Mouse (Mus musculus): ENCODE results near the gene Kmt2b. TPM values are rescaled to one million over a fixed set of nuclear protein-coding genes. Genes with fewer than 3 reads are reported as not detected.

The Kmt2b gene
- polyA plus RNA-seq, 1 experiment from 2014 or later: 5.7 TPM

DNA sequence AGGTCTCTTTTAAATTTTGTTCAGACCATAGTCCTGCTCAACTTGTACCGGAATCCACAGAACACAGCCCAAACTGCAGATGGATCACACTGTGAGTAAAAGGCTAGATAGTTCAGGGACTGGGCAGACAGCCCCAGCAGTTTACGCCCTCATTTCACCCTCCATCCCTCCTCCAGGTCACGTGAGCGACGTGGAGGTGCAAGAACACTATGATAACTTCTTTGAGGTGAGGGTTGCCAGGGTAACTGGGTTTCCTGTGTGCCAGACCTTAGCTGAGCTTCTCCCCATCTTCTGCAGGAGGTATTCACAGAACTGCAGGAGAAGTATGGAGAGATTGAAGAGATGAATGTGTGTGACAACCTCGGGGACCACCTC is 24.6 kb downstream of the Kmt2b start:
- peaks cover 52% of the 10 kb centered on the region for H3K36me3 ChIP-seq
- peak overlapping the region; percentile 96 for H3K9ac ChIP-seq
- peak overlapping the region; percentile 98 for H3K27ac ChIP-seq (replicated peaks)
- peak overlapping the region; percentile 91 for H3K4me3 ChIP-seq
- H3K9me3 ChIP-seq: no peaks in the 10 kb centered on the region
- no peak for ATAC-seq (ENCODE audit: extremely low read depth, insufficient number of reproducible peaks, low FRiP score, low TSS enrichment)
- peaks cover 20% of the 10 kb centered on the region for H3K4me1 ChIP-seq
- no peaks in the 10 kb centered on the region for H3K27me3 ChIP-seq (replicated peaks)
- WGBS: 19% methylated on average over 6 of the region's 6 CpGs
- H3K4me2 ChIP-seq: peak overlapping the region; percentile 85

DNA sequence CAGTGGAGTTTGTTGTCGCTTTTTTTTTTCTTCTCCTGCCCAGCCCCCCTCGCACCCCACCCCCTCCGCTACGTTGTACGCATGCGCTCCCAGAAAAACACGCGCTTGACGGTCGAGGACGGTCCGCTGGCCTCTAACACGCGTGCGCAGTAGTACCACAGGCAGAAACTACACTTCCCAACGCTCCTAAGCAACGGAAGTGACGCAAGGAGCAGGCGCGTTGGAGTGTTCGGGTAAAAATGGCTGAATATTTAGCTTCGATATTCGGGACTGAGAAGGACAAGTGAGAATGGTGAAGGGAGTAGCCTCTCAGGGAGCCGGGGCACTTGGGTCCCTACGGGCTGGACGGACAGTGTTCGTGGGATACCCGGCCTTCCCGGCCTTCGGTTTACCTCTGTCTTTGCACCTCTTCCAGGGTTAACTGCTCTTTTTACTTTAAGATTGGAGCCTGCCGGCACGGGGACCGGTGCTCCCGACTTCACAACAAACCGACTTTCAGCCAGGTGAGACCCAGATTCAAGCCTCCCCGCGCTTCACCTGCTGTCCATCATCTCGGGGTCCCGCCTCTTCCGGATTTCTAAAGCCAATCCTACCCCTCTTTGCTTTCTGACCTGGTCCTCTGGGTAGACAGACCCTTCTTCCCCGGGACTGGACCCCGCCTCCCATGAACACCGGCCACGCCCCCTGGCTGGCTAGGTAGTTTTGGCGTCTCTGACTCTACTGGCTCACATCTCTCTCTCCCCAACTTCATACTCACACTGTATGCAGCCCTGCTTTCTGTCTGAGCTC is 25.2 kb downstream of the Kmt2b start, which contains the start of the genes U2af1l4, Gm49396 and Psenen:
Gene U2af1l4 (plus strand): TSS at position 185 of the 789 bp plus-strand sequence.
Gene Gm49396 (plus strand): TSS at position 228 of the 789 bp plus-strand sequence.
Gene Psenen (minus strand): TSS at position 511 of the 789 bp plus-strand sequence.
- no peaks in the 10 kb centered on the region for H3K27me3 ChIP-seq (replicated peaks)
- peak within 1 kb of the TSS; percentile 98 for H3K27ac ChIP-seq (replicated peaks)
- H3K9ac ChIP-seq: peak within 1 kb of the TSS; percentile 96
- H3K4me1 ChIP-seq: peaks cover 26% of the 10 kb centered on the region
- peak within 1 kb of the TSS; percentile 91 for H3K4me3 ChIP-seq
- peak; percentile 79 for ATAC-seq (ENCODE audit: extremely low read depth, insufficient number of reproducible peaks, low FRiP score, low TSS enrichment)
- peak within 1 kb of the TSS; percentile 85 for H3K4me2 ChIP-seq
- peaks cover 46% of the 10 kb centered on the region for H3K36me3 ChIP-seq
- under 1% methylated on average over 44 of the region's 45 CpGs for WGBS
- no peaks in the 10 kb centered on the region for H3K9me3 ChIP-seq

DNA sequence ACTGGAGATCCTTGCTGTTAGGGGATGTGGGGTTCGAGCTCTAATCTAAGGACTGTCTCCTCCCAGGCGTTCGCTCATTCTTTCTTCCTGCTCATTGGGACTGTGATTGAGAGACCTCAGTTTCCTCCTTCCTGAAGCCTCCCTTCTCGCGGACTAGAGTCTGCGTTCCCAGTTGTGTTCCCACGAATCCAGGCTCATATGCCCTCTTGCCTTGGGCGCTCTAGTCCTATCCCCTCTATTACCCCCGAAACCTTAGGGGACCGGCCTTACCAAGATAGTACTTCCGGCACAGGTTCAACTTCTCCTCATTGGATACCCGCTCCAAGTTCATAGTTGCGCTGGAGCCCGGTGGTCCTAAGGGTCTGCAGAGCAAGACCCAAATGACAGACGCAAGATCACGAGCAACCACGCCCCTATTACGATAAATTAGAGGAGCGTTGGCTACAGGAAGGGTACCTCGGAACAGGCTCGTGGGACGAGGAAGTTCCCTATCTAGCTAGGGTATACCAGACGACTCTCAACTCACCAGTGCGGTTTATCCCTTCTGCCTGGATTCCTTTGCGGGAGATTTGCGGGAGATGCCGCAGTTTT is 25.9 kb downstream of the Kmt2b start:
- WGBS: under 1% methylated on average over 27 of the region's 27 CpGs
- Histone ChIP-seq H3K27ac (replicated peaks) (peak overlapping the region; percentile 98), H3K4me2 (peak overlapping the region; percentile 85), H3K9me3 (no peaks in the 10 kb centered on the region), H3K9ac (peak overlapping the region; percentile 87), H3K4me3 (peak overlapping the region; percentile 91), H3K36me3 (peaks cover 43% of the 10 kb centered on the region), H3K4me1 (peaks cover 33% of the 10 kb centered on the region), H3K27me3 (replicated peaks) (no peaks in the 10 kb centered on the region)
- ATAC-seq (ENCODE audit: extremely low read depth, insufficient number of reproducible peaks, low FRiP score, low TSS enrichment): no peak

DNA sequence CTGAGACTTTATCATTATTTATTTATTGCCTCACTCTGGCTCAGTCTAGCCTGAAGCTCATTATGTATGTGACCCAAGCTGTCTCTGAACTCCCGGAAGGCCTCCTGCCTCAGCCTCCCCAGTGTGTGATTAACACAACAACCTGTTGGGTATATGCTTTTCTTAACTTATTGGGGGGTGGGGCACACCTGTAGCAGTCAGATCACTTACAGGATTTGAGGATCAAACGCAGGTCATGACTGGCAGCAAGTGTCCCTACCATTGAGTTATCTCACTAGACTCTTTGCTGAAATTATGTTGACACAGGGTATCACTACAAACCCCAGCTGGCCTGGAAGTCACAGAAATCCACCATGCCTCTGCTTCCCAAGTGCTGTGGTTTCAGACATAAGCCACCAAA is 28.2 kb downstream of the Kmt2b start:
- Histone ChIP-seq H3K36me3 (peaks cover 43% of the 10 kb centered on the region), H3K4me1 (peaks cover 33% of the 10 kb centered on the region), H3K9ac (peak overlapping the region; percentile 72), H3K27ac (replicated peaks) (no peak overlapping the region; the same call in 1 of the 2 replicates), H3K9me3 (no peaks in the 10 kb centered on the region), H3K4me3 (peak overlapping the region; percentile 72), H3K27me3 (replicated peaks) (no peaks in the 10 kb centered on the region), H3K4me2 (peak overlapping the region; percentile 98)
- no peak for ATAC-seq (ENCODE audit: extremely low read depth, insufficient number of reproducible peaks, low FRiP score, low TSS enrichment)
- WGBS: 64% methylated on average over 2 of the region's 2 CpGs

DNA sequence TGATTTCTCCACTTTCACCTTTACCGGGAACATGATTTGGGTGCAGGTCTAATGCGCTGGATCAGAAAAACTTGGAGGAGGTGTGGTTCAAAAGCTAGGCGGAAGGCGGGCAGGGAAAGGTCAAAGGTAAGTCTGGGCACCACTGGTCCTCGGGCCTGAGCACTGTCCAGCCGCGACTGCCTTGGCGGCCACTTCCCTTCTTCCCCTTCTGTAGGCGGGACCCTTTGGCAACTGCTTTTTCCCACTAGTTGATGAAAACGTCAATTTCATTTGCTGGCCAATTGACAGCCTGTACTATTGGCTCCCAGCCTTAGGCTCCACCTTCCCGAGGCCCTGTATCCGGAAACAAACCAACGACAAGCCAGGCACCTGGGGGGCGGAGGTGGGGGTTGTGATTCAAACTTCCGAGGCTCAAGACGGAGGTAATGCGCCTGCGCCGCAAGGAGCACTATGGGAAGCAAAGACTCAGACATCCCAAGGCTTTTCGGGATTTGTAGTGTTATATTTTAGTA is 29.0 kb downstream of the Kmt2b start, which contains the start of gene Lin37:
Gene Lin37 (minus strand): TSS at position 396 of the 512 bp plus-strand sequence.
- peak within 1 kb of the TSS; percentile 61 for H3K27ac ChIP-seq (replicated peaks)
- WGBS: under 1% methylated on average over 20 of the region's 20 CpGs
- H3K36me3 ChIP-seq: peaks cover 45% of the 10 kb centered on the region
- H3K4me3 ChIP-seq: peak within 1 kb of the TSS; percentile 72
- no peaks in the 10 kb centered on the region for H3K9me3 ChIP-seq
- H3K9ac ChIP-seq: peak within 1 kb of the TSS; percentile 90
- H3K4me2 ChIP-seq: peak within 1 kb of the TSS; percentile 98
- no peaks in the 10 kb centered on the region for H3K27me3 ChIP-seq (replicated peaks)
- peaks cover 33% of the 10 kb centered on the region for H3K4me1 ChIP-seq
- peak; percentile 61 for ATAC-seq (ENCODE audit: extremely low read depth, insufficient number of reproducible peaks, low FRiP score, low TSS enrichment)

DNA sequence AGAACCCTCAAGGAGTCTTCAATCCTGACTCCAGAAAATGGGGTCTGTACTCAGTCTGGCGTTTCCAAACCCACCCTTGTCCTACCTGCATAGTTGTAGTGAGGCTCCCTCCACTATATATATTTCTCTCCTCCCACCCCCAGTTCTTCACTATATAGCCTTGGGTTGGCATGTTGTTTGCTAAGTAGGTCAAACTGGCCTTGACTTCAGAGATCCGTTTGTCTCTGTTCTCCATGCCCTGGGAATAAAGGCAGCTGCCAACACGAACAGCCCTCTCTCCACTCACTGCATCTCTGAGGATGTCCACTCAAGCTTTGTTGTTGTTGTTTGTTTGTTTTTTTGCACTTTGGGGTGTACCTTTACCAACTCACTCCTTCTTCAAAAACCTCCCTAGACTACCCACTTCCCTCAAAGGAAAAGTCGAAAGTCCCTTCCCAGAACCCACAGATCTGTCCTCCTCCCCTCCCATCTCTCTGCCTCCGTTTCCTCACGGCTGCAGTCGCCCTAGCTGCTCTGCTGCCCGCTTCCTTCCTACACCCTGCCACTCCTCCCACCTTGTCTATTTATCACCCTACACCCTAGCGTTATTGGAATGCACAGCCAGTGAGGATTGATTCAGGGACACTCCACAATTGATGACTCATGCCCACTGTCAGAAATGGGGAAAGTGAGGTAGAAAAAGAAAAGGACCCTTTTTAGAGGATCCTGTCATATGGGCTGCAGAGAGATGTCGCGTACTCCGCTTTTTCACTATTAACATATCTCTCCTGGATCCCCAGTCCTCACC is 29.7 kb downstream of the Kmt2b start:
- no peak for ATAC-seq (ENCODE audit: extremely low read depth, insufficient number of reproducible peaks, low FRiP score, low TSS enrichment)
- Histone ChIP-seq H3K9ac (peak overlapping the region; percentile 90), H3K36me3 (peaks cover 45% of the 10 kb centered on the region), H3K4me2 (peak overlapping the region; percentile 98), H3K27ac (replicated peaks) (peak overlapping the region; percentile 61), H3K4me3 (peak overlapping the region; percentile 72), H3K4me1 (peaks cover 30% of the 10 kb centered on the region), H3K27me3 (replicated peaks) (no peaks in the 10 kb centered on the region), H3K9me3 (no peaks in the 10 kb centered on the region)
- WGBS: 13% methylated on average over 12 of the region's 12 CpGs

DNA sequence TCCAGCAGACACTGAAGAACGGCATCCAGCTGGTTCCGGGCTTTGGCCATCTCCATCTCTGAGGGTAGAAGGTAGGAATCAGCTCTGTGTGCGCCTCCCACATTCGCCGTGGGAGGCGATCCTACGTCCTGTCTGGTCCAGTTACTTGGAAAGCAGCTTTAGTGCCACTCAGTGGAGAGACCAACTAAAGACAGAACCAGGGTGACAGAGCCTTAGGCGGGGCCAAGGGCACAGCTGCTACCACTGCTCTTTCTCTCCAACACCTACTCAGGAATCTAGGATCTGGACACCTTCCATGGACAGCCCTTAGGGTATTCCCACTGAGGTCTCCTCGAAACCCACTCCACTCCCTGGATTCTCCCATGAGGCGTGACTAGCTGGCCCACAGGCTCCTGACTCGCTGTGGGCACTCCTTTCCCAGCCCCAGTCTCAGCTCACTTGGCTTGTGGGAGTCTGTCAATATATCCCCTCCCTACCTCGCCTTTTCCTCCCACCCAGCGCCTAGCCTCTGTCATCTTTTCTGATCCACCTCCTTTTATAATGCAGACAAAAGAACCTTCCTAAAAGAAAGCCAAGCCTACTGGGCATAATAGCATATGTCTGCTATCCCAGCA is 30.5 kb downstream of the Kmt2b start:
- Histone ChIP-seq H3K4me1 (peaks cover 36% of the 10 kb centered on the region), H3K9me3 (no peaks in the 10 kb centered on the region), H3K27ac (replicated peaks) (no peak overlapping the region), H3K9ac (peak overlapping the region; percentile 90), H3K36me3 (peaks cover 45% of the 10 kb centered on the region), H3K4me3 (peak overlapping the region; percentile 72), H3K4me2 (peak overlapping the region; percentile 98), H3K27me3 (replicated peaks) (no peaks in the 10 kb centered on the region)
- 79% methylated on average over 13 of the region's 13 CpGs for WGBS
- ATAC-seq (ENCODE audit: extremely low read depth, insufficient number of reproducible peaks, low FRiP score, low TSS enrichment): no peak

DNA sequence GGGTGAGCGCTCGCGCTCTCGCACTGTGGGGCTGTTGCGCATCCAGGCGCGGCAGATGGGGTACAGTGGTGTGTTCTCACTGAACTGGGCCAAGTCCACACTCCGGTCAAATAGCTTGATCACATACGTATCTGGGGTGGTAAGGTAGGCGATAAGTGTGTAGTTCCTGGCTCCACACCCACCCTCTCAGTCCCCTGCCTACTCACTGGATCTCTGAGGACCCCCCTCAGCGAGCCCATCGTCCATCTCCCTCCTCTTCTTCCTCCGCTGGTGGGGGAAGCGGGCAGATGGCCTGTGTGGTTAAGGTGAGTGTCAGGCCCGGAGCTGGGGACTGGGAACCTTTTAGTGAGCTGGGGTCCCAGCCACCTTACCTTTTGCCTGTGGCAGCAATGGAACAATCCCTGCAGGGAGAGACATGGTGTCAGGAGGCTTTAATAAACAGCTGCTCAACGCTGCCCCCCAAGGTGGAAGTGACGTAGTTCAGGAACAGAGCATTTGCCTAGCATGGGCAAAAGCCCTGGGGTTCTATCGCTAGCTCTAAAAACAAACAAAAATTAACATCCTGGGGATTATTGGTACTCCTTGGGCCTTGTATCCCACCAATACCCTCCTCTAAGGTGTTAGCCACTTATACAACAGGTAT is 31.5 kb downstream of the Kmt2b start:
- no peak overlapping the region for H3K4me2 ChIP-seq
- H3K9ac ChIP-seq: no peak overlapping the region
- H3K4me1 ChIP-seq: peaks cover 40% of the 10 kb centered on the region
- peaks cover 45% of the 10 kb centered on the region for H3K36me3 ChIP-seq
- H3K27me3 ChIP-seq (replicated peaks): no peaks in the 10 kb centered on the region
- no peak for ATAC-seq (ENCODE audit: extremely low read depth, insufficient number of reproducible peaks, low FRiP score, low TSS enrichment)
- no peaks in the 10 kb centered on the region for H3K9me3 ChIP-seq
- WGBS: 91% methylated on average over 18 of the region's 18 CpGs
- H3K4me3 ChIP-seq: no peak overlapping the region
- H3K27ac ChIP-seq (replicated peaks): no peak overlapping the region

DNA sequence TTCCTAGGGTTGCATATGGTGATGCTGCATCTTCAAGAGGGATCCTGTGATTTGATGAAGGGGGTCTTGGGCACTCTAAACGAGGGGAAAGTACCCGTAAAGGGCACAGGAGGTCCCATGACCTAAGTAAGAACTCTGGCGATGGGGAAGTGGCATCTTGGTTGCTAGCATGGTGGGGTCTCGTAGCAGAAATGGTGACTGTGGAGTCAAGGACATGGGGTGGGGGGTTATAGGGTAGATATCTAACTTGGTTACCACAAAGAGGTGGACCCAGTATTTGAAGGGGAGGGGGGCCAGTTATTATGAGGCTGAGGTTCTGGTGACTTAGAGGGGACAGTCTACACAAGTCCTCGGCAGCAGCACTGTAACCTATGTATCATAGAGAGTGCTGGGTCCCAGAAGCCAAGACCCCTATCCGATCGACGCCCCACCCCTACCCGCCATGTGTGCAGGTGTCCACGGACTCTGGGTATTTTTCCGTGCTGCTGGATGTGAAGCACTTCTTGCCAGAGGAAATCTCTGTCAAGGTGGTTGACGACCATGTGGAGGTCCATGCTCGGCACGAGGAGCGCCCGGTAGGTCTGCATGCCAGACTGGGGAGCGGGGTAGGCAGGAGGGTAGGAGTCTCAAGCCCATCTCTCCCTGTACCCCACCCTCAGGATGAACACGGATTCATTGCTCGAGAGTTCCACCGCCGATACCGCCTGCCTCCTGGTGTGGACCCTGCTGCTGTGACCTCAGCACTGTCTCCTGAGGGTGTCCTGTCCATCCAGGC is 34.5 kb downstream of the Kmt2b start:
- Histone ChIP-seq H3K4me1 (peaks cover 34% of the 10 kb centered on the region), H3K4me2 (peak overlapping the region; percentile 80), H3K9me3 (no peaks in the 10 kb centered on the region), H3K9ac (peak overlapping the region; percentile 90), H3K4me3 (peak overlapping the region; percentile 79), H3K36me3 (peaks cover 47% of the 10 kb centered on the region), H3K27ac (replicated peaks) (peak overlapping the region; percentile 96), H3K27me3 (replicated peaks) (no peaks in the 10 kb centered on the region)
- WGBS: 79% methylated on average over 22 of the region's 22 CpGs
- ATAC-seq (ENCODE audit: extremely low read depth, insufficient number of reproducible peaks, low FRiP score, low TSS enrichment): no peak
